Mouse (Mus musculus) 416B (cell line): ENCODE data around the gene Selenbp1.

Experiments used
- DNase-seq: peaks from one replicate; pipeline ENCODE4 v3.0.0; 2011; ENCODE audit warnings: low read depth

Gene Selenbp1

DNA sequence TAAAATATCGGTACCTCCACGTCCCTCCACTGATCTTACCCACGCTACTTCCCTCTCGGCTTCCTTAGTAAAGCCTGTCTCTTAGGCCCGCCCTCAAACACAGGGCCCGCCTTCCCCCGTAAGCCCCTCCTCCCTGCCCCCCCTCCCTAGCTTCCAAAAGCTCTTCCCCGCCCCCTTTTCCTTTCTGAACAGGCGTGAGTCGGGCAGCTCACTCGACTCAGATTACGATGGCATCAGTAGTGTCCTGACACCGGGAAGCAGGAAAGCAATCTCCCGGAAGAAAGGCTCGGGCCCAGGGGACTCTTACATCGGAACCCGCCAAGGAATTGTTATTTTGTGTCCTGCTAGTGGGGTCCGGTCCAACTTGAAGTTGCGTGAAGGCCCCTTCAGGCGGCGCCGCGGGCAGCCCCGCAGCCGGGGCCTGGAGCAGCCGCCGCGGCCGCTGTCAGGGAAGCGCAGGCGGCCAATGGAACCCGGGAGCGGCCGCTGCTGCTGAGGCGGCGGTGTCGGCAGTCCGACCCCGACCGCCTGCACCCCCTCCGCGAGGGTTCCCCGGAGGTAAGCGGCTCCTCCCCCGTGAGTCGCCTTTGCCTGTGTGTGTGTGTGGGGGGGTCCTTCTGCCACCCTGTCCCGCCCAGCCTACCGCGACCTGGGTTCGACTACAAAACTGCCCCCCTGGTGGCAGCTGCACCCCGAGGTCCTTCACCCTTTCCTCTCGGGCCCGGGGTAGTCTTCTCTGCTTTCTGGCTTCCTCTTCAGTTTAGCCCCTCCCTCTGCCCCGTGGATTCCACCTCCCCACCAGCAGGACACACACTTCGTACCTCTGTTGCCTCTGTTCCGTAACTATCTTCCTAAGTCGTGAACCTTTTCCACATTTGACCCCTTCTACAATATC is 41.9 kb downstream of the Selenbp1 start, which contains the start of gene Pi4kb:
Gene Pi4kb (plus strand): TSS at position 204 of the 895 bp plus-strand sequence.
- peak; percentile 97 for DNase-seq

DNA sequence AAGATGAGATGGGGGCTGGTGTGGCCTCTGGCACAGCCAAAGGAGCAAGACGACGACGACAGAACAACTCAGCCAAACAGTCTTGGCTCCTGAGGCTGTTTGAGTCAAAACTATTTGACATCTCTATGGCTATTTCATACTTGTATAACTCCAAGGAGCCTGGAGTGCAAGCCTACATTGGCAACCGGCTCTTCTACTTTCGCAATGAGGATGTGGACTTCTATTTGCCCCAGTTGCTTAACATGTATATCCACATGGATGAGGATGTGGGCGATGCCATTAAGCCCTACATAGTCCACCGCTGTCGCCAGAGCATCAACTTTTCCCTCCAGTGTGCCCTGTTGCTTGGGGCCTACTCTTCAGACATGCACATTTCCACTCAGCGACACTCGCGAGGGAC is 51.5 kb downstream of the Selenbp1 start:
- DNase-seq, result peak; percentile 32

DNA sequence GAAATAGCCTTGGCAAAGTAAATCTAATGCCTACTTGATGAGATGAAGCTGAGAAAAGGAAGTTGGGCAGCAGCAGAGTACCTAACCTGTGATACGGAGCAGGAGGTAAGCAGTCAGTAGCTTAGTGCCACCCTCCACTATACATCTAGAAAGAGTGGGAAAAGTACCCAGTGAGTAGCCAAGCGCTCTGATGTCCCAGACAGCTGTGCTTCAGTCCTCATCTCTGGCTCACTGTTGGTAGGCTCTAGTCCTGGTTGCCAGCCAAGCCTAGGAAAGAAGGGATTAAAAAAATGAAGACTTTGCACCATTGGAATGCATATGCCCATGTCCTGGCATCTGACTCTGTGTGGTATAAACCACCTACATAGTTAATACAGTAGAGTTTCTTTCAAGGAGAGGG is 52.7 kb downstream of the Selenbp1 start:
- DNase-seq, result no peak

DNA sequence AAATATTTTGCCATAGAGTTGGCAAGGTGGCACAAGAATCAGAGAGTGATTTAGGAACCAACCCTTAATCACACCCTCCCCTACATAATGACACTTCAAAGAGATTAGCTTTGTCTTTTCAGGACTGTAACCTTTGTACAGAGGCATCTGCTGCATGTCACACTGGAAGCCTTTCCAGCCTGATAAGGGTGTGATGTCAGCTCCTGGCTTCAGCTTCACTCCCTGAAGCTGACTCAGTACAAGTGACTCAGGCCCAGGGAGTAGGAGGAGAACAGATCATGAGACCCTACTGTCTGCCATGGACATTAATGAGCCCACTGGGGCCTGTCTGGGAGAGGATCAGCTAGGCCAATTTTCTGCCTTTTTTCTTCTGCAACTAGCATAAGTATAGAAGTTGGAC is 54.7 kb downstream of the Selenbp1 start:
- DNase-seq, result peak; percentile 63

DNA sequence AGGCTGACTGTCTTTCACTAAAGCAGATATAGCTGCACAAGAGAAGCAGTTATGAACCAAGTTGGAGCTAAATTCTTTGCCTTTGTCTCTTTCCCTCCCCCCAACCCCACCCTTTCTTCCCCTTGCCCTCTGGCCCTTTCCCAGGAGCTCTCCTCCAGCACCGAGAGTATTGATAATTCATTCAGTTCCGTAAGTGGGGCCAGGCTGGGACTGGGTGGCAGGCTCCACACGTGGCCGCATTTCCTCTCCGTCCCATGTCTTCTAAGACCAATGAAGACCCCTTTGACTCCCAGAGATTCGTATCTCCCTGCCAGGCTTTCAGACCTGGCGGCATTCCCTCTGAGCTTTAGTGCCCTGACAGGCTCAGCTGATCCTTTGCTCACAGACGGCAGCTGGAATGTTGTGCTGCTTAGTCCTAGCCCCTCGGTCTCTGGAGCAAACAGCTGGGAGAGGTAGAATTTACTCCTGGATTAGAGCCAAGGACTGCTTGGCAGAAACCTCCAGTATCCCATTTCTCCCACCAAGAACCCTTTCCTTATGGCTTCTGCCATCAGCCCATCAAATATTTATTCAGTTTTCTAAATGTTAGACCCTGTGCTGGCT is 56.4 kb downstream of the Selenbp1 start:
- DNase-seq, result no peak
